Comparison of ENCODE assay signal across 16 mouse cellular contexts in the genomic region with DNA sequence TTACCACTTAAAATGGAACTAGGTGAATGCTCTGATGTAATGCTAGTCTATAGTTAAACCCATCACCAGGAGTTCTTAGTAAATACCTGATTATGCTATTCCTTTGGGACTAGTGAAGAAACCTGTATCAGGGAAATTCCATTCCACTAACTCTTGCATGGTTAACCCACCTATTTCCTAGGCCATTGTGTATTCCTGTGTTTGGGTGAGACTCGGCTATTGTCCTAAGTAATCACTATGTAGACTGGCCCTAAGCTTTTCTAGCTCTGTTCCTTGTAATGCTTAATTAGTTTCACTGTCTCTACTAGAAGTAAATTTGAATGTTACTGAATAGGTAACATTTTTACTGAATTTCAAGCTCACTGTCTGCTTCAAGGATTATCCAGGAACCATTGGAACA.
"Had no signal": no experiment of that assay in that cellular context is flagged by ENCODE, and none has a peak within 500 bp of the region (broad histone marks: within the 10 kb centered on the region; RNA-seq: fewer than 3 reads in every experiment).

No protein-coding gene starts in this region.

- H3K4me1 ChIP-seq: neural tube, embryonic 12.5 days; neural tube, embryonic 13.5 days; neural tube, embryonic 15.5 days; stomach, embryonic 15.5 days had no signal

- DNase-seq: retina, postnatal 1 day; right cerebral cortex, adult 18-20 months; right cerebral cortex, postnatal 14 days; right cerebral cortex, postnatal 25 days; right cerebral cortex, postnatal 4 days; spleen, adult 18-20 months; thymus, adult 18-20 months; thymus, adult 2 months; thymus, postnatal 14 days; thymus, postnatal 25 days; thymus, postnatal 36 days; thymus, postnatal 4 days had no signal

- H3K27me3 ChIP-seq: neural tube, embryonic 12.5 days; neural tube, embryonic 13.5 days; neural tube, embryonic 15.5 days; stomach, embryonic 15.5 days had no signal

- H3K36me3 ChIP-seq: neural tube, embryonic 12.5 days; neural tube, embryonic 13.5 days; neural tube, embryonic 15.5 days; stomach, embryonic 15.5 days had no signal

- H3K4me2 ChIP-seq: neural tube, embryonic 12.5 days; neural tube, embryonic 13.5 days; neural tube, embryonic 15.5 days; stomach, embryonic 15.5 days had no signal

- H3K9me3 ChIP-seq: neural tube, embryonic 12.5 days; neural tube, embryonic 13.5 days; neural tube, embryonic 15.5 days; stomach, embryonic 15.5 days had no signal

- H3K9ac ChIP-seq: neural tube, embryonic 12.5 days; neural tube, embryonic 13.5 days; neural tube, embryonic 15.5 days; stomach, embryonic 15.5 days had no signal

- H3K27ac ChIP-seq: neural tube, embryonic 12.5 days; neural tube, embryonic 13.5 days; neural tube, embryonic 15.5 days; stomach, embryonic 15.5 days had no signal

- H3K4me3 ChIP-seq: neural tube, embryonic 12.5 days; neural tube, embryonic 13.5 days; neural tube, embryonic 15.5 days; stomach, embryonic 15.5 days had no signal
